Mouse (Mus musculus) naive thymus-derived CD4-positive, alpha-beta T cell, adult 2 months (primary cell): ENCODE measurements at regions not wholly inside any gene's neighbourhood (a gene's known extent, or its start where the extent isn't known, plus 50 kb on each side); places are given as distances from the start of the nearest gene placed in this dataset.

ENCODE experiments used
- DNase-seq: peaks from one replicate; pipeline ENCODE4 v3.0.0-alpha.2; 2011; ENCODE audit warnings: low read depth

DNA sequence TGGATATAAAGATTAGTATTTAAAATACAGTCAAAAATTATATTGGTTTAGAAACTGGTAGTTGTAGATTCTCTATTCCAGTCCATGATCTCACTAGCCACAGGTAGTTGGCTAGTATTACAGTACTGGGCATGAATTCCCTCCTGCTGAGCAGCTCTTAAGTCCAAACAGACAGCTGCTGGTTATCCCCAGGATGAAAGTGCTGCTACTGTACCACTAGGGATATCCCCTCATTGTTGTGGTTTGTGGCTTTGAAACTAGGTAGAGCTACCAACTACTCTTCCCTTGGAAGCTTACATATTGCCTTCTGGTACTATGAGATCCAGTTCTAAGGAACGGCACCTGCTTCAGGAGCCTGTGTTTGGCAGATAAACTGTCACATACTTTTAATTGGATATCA is 97.9 kb upstream of the Pter start:
- DNase-seq = no peak

GRCm38 (mm10) chr2:12833579-12833978 is 90.3 kb upstream of the Pter start:
- no peak for DNase-seq

DNA sequence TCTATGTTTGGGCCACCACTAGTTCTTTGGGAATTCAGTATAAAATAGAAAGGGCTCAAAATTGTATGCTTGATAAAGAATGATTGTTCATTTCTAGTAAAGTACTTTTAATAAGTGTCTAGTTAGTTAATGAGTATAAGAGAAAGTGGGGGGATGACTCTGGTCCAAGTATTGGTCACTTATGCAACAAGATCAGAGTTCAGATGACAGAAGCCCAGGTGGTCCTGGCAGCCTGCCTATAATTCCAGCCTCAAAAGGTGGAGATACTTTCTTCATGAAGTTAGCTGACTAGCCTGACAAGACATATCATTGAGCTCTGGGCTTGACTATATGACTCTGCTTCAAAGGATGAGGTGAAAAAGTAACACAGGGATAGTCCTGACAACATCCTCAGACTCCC is 57.3 kb upstream of the Pter start:
- no peak for DNase-seq

GRCm38 (mm10) chr2:12868772-12869171 is 55.1 kb upstream of the Pter start:
- DNase-seq = no peak
